Mouse (Mus musculus): Measurements from ENCODE around the gene Il17ra. TPM values are rescaled to one million over a fixed set of nuclear protein-coding genes. Genes with fewer than 3 reads are reported as not detected.

Gene Il17ra
- total RNA-seq, 2 experiments from 2014 or later, result 7.4 to 9.1 TPM

Other genes with a start within 250 kb of the Il17ra start
- gene D330020A13Rik, start 168.9 kb upstream of the Il17ra start, total RNA-seq (2021), result not detected
- under 1 TPM; 0.40 TPM for gene B4galnt3, start 168.7 kb upstream of the Il17ra start, total RNA-seq (2021)
- gene Kdm5a, start 99.1 kb upstream of the Il17ra start, total RNA-seq (2021), result 10 to 100 TPM; 37.0 to 37.8 TPM
- gene Ccdc77, start 98.9 kb upstream of the Il17ra start, total RNA-seq (2021), result 1 to 10 TPM; 5.9 to 7.8 TPM
- 10 to 100 TPM; 71.2 to 75.7 TPM for gene Tmem121b, start 30.6 kb downstream of the Il17ra start, total RNA-seq (2021)
- 10 to 100 TPM; 34.4 to 34.9 TPM for gene Hdhd5, start 68.1 kb downstream of the Il17ra start, total RNA-seq (2021)
- 1 to 10 TPM; 2.3 to 3.0 TPM for gene Cecr2, start 203.1 kb downstream of the Il17ra start, total RNA-seq (2021)

Measured in left cerebral cortex, postnatal 14 days (tissue).